Mouse (Mus musculus) midbrain, embryonic 15.5 days (tissue): ENCODE measurements around the gene Ccdc136. TPM values are rescaled to one million over a fixed set of nuclear protein-coding genes. Genes with fewer than 3 reads are reported as not detected.

Source experiments
- ATAC-seq: fragments of 200-750 bp; cut with Nextera tagmentation; replicated peaks from 2 replicates; pipeline ENCODE4 v1.8.0; 2017; ENCODE audit warnings: moderate TSS enrichment
- H3K27ac ChIP-seq: fragments of 300-500 bp; sonication (generic); 2 replicates; pipeline ENCODE4 v1.5.1; 2015; ENCODE audit warnings: mild to moderate bottlenecking, inconsistent platforms
- H3K27me3 ChIP-seq: fragments of 300-500 bp; sonication (generic); replicated peaks from 2 replicates; pipeline ENCODE4 v1.6.1; 2015; ENCODE audit warnings: inconsistent platforms
- H3K36me3 ChIP-seq: fragments of 300-500 bp; sonication (generic); replicated peaks from 2 replicates; pipeline ENCODE4 v1.6.1; 2015; ENCODE audit warnings: inconsistent platforms
- H3K4me1 ChIP-seq: fragments of 300-500 bp; sonication (generic); 2 replicates; pipeline ENCODE4 v1.6.1; 2015; ENCODE audit warnings: inconsistent platforms
- H3K4me2 ChIP-seq: fragments of 300-500 bp; sonication (generic); 2 replicates; pipeline ENCODE4 v1.6.1; 2015; ENCODE audit warnings: inconsistent platforms, mild to moderate bottlenecking, moderate library complexity
- H3K4me3 ChIP-seq: fragments of 300-500 bp; sonication (generic); 2 replicates; pipeline ENCODE4 v1.5.1; 2015; ENCODE audit warnings: mild to moderate bottlenecking, inconsistent platforms
- H3K9ac ChIP-seq: fragments of 300-500 bp; sonication (generic); 2 replicates; pipeline ENCODE4 v1.6.1; 2015; ENCODE audit warnings: mild to moderate bottlenecking, inconsistent platforms
- H3K9me3 ChIP-seq: fragments of 300-500 bp; sonication (generic); 2 replicates; pipeline ENCODE4 v1.6.1; 2016; ENCODE audit warnings: inconsistent platforms
- WGBS: fragments of 180-500 bp; shearing (Covaris S2); methylation state at CpG from one replicate; pipeline ENCODE4 v1.1.7; 2015; ENCODE audit warnings: mixed read lengths; 5-methylcytosine and 5-hydroxymethylcytosine counted together
- polyA plus RNA-seq: library from polyadenylated mRNA; unstranded; fragments of >200 nt; fragmentation: Nextera tagmentation; extraction: Ambion mirVana; gene quantifications from 2 replicates; pipeline ENCODE4 v1.2.1, GENCODE M21; 2015

The Ccdc136 gene
- polyA plus RNA-seq, 1 experiment from 2014 or later = 36.9 TPM

- Histone ChIP-seq H3K27ac (peak overlapping the region; percentile 73), H3K9me3 (no peaks in the 10 kb centered on the region), H3K36me3 (no peaks in the 10 kb centered on the region), H3K4me2 (peak overlapping the region; percentile 89), H3K4me1 (peaks cover 17% of the 10 kb centered on the region), H3K27me3 (peaks cover 11% of the 10 kb centered on the region; the same call in 1 of the 2 replicates), H3K9ac (peak overlapping the region; percentile 77), H3K4me3 (peak overlapping the region; percentile 80)
- WGBS = under 1% methylated on average over 21 of the region's 24 CpGs
- ATAC-seq = peak; percentile 85
Measured at GRCm38 (mm10) chr6:29396714-29397540, 818 bp downstream of the Ccdc136 start.

DNA sequence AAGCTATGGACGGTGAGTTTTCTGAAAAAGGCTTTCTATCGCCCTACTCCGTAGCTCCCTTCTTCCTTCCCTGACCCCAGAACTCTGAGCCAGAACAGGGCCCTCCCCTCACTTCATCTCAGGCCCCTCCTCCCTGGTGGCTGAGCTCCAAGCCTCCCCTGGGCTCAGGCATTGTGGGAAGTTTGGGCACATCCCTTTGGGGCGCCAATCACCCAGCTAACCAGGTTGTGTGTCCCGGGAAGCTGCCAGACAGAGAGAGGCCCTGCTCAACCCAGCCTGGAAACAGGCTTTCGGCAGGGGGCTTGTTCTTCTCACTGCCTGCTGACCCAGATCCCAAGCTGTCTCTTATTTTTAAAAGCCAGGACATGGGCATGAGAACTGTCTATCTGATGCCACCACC lies 1.5 kb downstream of the Ccdc136 start:
- Histone ChIP-seq H3K9ac (no peak overlapping the region; the same call in 1 of the 2 replicates), H3K36me3 (no peaks in the 10 kb centered on the region), H3K4me2 (peak overlapping the region; percentile 89), H3K4me1 (peaks cover 17% of the 10 kb centered on the region), H3K27me3 (peaks cover 11% of the 10 kb centered on the region; the same call in 1 of the 2 replicates), H3K9me3 (no peaks in the 10 kb centered on the region), H3K27ac (0 out of 2 replicates have a peak overlapping the region, but pooled peaks have one; percentile 73), H3K4me3 (peak overlapping the region; percentile 80)
- WGBS = 5% methylated on average over 6 of the region's 6 CpGs
- 0 out of 2 replicates have a peak, but pooled peaks have one; percentile 24 for ATAC-seq

- no peaks in the 10 kb centered on the region for H3K36me3 ChIP-seq
- H3K4me1 ChIP-seq = peaks cover 17% of the 10 kb centered on the region
- ATAC-seq = no peak
- H3K4me2 ChIP-seq = no peak overlapping the region
- 66% methylated on average over 4 of the region's 4 CpGs for WGBS
- H3K27ac ChIP-seq = no peak overlapping the region
- H3K27me3 ChIP-seq = 0 out of 2 replicates have a peak, but pooled peaks cover 3% of the 10 kb centered on the region
- H3K9me3 ChIP-seq = no peaks in the 10 kb centered on the region
- H3K9ac ChIP-seq = no peak overlapping the region
- no peak overlapping the region for H3K4me3 ChIP-seq
Measured at GRCm38 (mm10) chr6:29399851-29400250, 3.7 kb downstream of the Ccdc136 start.

GRCm38 (mm10) chr6:29402693-29403342 lies 6.7 kb downstream of the Ccdc136 start:
- WGBS = 6% methylated on average over 34 of the region's 34 CpGs
- peak overlapping the region; percentile 8; the same call in 1 of the 2 replicates for H3K4me2 ChIP-seq

GRCm38 (mm10) chr6:29406412-29406811 lies 10.3 kb downstream of the Ccdc136 start:
- WGBS = 85% methylated on average over 6 of the region's 6 CpGs
- ATAC-seq = no peak
- Histone ChIP-seq H3K9me3 (no peaks in the 10 kb centered on the region), H3K4me3 (no peak overlapping the region), H3K4me1 (no peaks in the 10 kb centered on the region), H3K9ac (no peak overlapping the region), H3K36me3 (peaks cover 16% of the 10 kb centered on the region; the same call in 1 of the 2 replicates), H3K27ac (no peak overlapping the region), H3K27me3 (no peaks in the 10 kb centered on the region), H3K4me2 (no peak overlapping the region)

More at GRCm38 (mm10) chr6:29402693-29403342, 6.7 kb downstream of the Ccdc136 start:
- Histone ChIP-seq H3K36me3 (peaks cover 3% of the 10 kb centered on the region; the same call in 1 of the 2 replicates), H3K27me3 (no peaks in the 10 kb centered on the region), H3K9ac (no peak overlapping the region), H3K27ac (no peak overlapping the region), H3K9me3 (no peaks in the 10 kb centered on the region), H3K4me1 (no peaks in the 10 kb centered on the region), H3K4me3 (no peak overlapping the region)
- no peak for ATAC-seq

GRCm38 (mm10) chr6:29415446-29415845 lies 19.3 kb downstream of the Ccdc136 start:
- Histone ChIP-seq H3K27me3 (no peaks in the 10 kb centered on the region), H3K4me1 (no peaks in the 10 kb centered on the region), H3K9me3 (no peaks in the 10 kb centered on the region), H3K4me2 (no peak overlapping the region), H3K4me3 (no peak overlapping the region), H3K9ac (no peak overlapping the region), H3K27ac (no peak overlapping the region), H3K36me3 (peaks cover 15% of the 10 kb centered on the region; the same call in 1 of the 2 replicates)
- 84% methylated on average over 9 of the region's 9 CpGs for WGBS
- ATAC-seq = no peak

GRCm38 (mm10) chr6:29420596-29420995 lies 24.5 kb downstream of the Ccdc136 start:
- no peak overlapping the region for H3K27ac ChIP-seq
- no peaks in the 10 kb centered on the region for H3K4me1 ChIP-seq
- WGBS = 97% methylated on average over 2 of the region's 2 CpGs
- no peak for ATAC-seq
- no peaks in the 10 kb centered on the region; the same call in 1 of the 2 replicates for H3K36me3 ChIP-seq
- no peaks in the 10 kb centered on the region for H3K9me3 ChIP-seq
- H3K27me3 ChIP-seq = no peaks in the 10 kb centered on the region
- no peak overlapping the region for H3K9ac ChIP-seq
- no peak overlapping the region for H3K4me3 ChIP-seq
- no peak overlapping the region for H3K4me2 ChIP-seq

DNA sequence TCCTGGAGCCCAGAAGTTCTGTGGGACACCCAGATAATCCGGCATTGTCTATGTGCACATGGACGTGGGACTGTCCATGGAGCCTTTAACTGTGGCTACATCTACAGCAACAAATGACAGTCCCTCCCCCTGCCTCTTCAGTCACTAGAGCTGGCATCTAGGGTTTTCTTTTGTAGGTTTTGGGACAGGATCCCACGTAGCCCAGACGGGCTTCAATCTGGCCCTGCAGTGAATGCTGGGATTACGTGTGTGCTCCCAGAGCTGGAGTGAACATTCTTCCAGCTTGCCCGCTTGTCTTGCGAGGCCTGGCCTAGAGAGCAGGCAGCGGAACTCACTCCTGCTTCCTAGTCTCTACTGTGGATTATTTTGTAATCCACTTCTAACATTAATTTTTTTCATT lies 29.0 kb downstream of the Ccdc136 start:
- Histone ChIP-seq H3K27ac (no peak overlapping the region), H3K27me3 (no peaks in the 10 kb centered on the region), H3K9me3 (no peaks in the 10 kb centered on the region), H3K4me2 (no peak overlapping the region), H3K4me1 (no peaks in the 10 kb centered on the region), H3K4me3 (no peak overlapping the region), H3K36me3 (no peaks in the 10 kb centered on the region), H3K9ac (no peak overlapping the region)
- ATAC-seq = no peak
- WGBS = 78% methylated on average over 8 of the region's 8 CpGs

DNA sequence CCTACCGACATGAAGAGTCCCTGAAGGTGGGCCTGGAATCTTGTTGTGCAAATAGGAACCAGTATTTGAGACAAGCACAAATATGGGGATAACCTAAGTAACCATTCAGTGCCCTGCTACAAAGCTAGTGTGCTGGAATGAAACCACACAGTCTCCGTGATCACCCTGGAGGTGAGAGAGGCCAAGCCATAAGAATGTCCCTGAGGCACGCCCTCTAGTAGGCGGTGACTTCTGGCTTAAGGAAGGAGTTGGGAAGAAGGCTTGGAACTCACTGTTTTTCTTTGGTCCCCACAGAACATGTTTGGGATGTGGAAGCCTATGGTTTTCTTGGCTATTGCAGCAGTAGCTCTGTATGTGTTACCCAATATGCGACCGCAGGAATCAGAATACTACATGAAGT lies 30.2 kb downstream of the Ccdc136 start:
- Histone ChIP-seq H3K27me3 (peaks cover 6% of the 10 kb centered on the region; the same call in 1 of the 2 replicates), H3K4me2 (no peak overlapping the region), H3K4me3 (no peak overlapping the region), H3K36me3 (no peaks in the 10 kb centered on the region), H3K9ac (no peak overlapping the region), H3K4me1 (no peaks in the 10 kb centered on the region), H3K9me3 (no peaks in the 10 kb centered on the region), H3K27ac (no peak overlapping the region)
- ATAC-seq = no peak
- WGBS = 83% methylated on average over 6 of the region's 6 CpGs

DNA sequence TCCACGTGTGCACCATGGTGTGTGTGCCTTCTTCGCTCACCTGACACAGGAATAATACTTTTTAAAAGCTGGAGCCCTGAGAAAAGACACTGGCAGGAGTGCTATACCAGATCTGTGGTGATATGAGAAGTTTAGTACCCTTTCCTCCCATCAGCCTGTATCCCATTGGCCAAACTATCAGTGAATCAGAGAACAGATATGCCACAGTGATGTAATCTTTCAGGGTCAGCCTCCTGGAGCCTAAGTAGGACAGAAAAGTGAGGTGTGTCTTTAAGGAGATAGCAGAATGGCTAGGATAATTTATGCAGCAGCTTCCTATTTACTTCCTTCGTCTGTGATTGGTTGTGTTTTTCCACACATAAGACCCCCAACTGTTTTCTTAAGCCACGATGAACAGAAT lies 32.1 kb downstream of the Ccdc136 start:
- WGBS = 53% methylated on average over 4 of the region's 4 CpGs
- peaks cover 5% of the 10 kb centered on the region for H3K4me1 ChIP-seq
- no peak for ATAC-seq

DNA sequence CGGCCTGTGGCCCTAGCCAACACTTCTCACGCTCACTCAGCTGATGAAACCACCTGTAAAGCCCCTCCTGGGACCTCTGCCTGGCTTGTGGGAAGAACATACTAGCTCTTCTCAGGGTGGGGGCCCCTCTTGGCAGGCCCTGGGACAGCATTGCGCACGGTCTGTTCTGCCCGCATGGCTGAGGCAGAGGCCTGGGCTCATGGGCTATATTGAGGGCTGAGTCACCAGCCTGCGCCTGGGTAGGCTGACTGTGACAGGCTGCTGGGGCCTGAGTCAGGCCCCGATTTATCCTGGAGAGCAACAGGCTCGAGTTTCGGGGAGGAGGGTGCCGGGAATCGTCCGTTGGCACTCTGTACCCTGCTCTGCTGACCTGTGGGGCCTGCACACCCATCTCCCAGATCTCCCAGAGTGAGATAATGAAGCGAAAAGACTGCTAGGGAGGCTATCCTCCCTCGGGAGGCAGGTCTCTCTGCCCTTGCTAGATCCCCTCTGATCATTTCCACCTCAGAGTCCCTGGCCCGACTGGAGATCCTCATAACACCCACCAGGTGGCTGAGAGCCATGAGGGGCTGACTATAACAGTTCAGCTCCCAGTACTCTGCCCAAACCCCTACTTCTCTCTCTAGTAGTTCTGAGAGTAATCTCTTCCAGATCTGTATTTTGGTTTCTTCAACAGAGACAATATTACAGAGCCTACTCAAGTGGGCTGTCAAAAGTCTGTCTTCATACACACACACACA lies 34.7 kb downstream of the Ccdc136 start:
- Histone ChIP-seq H3K36me3 (no peaks in the 10 kb centered on the region), H3K9me3 (no peaks in the 10 kb centered on the region), H3K27ac (no peak overlapping the region), H3K4me1 (peaks cover 24% of the 10 kb centered on the region), H3K9ac (no peak overlapping the region), H3K27me3 (peaks cover 39% of the 10 kb centered on the region), H3K4me3 (no peak overlapping the region), H3K4me2 (no peak overlapping the region)
- WGBS = 46% methylated on average over 15 of the region's 15 CpGs
- no peak for ATAC-seq

More for the DNA sequence above, 32.1 kb downstream of the Ccdc136 start:
- H3K27ac ChIP-seq = no peak overlapping the region
- H3K4me2 ChIP-seq = no peak overlapping the region
- peaks cover 24% of the 10 kb centered on the region for H3K27me3 ChIP-seq
- no peak overlapping the region for H3K9ac ChIP-seq
- no peak overlapping the region for H3K4me3 ChIP-seq
- no peaks in the 10 kb centered on the region for H3K9me3 ChIP-seq
- no peaks in the 10 kb centered on the region for H3K36me3 ChIP-seq

- no peak overlapping the region for H3K9ac ChIP-seq
- WGBS = 30% methylated on average over 5 of the region's 5 CpGs
- no peaks in the 10 kb centered on the region for H3K9me3 ChIP-seq
- no peak for ATAC-seq
- H3K4me3 ChIP-seq = no peak overlapping the region
- no peaks in the 10 kb centered on the region for H3K36me3 ChIP-seq
- peaks cover 39% of the 10 kb centered on the region for H3K27me3 ChIP-seq
- no peak overlapping the region for H3K27ac ChIP-seq
- H3K4me1 ChIP-seq = peaks cover 29% of the 10 kb centered on the region
- no peak overlapping the region for H3K4me2 ChIP-seq
Measured at GRCm38 (mm10) chr6:29431473-29431872, 35.4 kb downstream of the Ccdc136 start.
